Mouse (Mus musculus) small intestine, adult 10 weeks (tissue): ENCODE data around the gene Rab33b. TPM values are rescaled to one million over a fixed set of nuclear protein-coding genes. Genes with fewer than 3 reads are reported as not detected.

Source experiments
- polyA plus RNA-seq: library from polyadenylated mRNA; stranded (reverse); fragments of 350-450 nt; fragmentation: Illumina TruSeq; extraction: RNeasy Lipid Tissue Mini Kit (QIAGEN cat#74804); gene quantifications from one replicate; pipeline ENCODE4 v1.2.3, GENCODE M21; 2014; ENCODE audit warnings: low replicate concordance

Gene Rab33b
- polyA plus RNA-seq, result 27.5 TPM

DNA sequence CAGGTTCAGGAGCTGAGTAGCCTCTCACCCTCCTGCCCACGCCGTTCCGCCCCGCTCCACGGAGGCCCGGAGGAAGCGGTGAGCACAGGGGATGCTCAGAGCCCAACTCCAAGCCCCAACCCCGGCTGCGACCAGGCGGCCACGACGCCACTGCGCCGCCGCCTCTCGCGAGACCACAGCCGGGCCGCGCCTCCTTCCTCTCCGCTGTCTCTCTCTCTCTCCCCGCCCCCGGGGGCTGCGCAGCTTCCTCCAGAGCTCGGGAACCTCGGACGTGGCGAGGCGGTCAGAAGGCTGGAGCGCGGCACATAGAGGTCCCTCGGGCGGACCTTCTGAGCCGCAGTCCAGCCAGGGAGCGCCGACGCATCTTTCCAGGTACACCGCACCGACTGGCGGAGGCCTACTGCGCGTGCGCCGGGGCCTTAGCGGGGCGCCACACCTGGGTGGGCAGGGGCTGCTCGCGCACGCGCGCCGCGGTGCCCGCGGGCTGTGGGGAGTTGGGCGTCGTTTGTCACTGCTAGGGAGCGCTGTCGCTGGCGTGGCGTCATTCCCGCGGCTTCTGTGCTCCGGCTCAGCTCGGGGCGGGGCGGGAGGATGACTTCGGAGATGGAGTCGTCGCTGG is at the start of gene Rab33b:
TSS of gene Rab33b (plus strand) at position 180 of the 619 bp plus-strand sequence.

Other genes with a start within 250 kb of the Rab33b start
- 46.6 TPM for gene Elf2, start 143.3 kb upstream of the Rab33b start, polyA plus RNA-seq
- gene Mgarp, start 87.2 kb upstream of the Rab33b start, polyA plus RNA-seq, result not detected
- gene Ndufc1, start 74.9 kb upstream of the Rab33b start, polyA plus RNA-seq, result 662 TPM
- 210 TPM for gene Naa15, start 68.8 kb upstream of the Rab33b start, polyA plus RNA-seq
- gene Setd7, start 77.0 kb downstream of the Rab33b start, polyA plus RNA-seq, result 40.4 TPM
- 232 TPM for gene Mgst2, start 176.4 kb downstream of the Rab33b start, polyA plus RNA-seq